Mouse (Mus musculus): ENCODE results near the gene Morc2a. TPM values are rescaled to one million over a fixed set of nuclear protein-coding genes. Genes with fewer than 3 reads are reported as not detected.

Gene Morc2a
- polyA plus RNA-seq, 1 experiment from 2014 or later, result 30.0 TPM

DNA sequence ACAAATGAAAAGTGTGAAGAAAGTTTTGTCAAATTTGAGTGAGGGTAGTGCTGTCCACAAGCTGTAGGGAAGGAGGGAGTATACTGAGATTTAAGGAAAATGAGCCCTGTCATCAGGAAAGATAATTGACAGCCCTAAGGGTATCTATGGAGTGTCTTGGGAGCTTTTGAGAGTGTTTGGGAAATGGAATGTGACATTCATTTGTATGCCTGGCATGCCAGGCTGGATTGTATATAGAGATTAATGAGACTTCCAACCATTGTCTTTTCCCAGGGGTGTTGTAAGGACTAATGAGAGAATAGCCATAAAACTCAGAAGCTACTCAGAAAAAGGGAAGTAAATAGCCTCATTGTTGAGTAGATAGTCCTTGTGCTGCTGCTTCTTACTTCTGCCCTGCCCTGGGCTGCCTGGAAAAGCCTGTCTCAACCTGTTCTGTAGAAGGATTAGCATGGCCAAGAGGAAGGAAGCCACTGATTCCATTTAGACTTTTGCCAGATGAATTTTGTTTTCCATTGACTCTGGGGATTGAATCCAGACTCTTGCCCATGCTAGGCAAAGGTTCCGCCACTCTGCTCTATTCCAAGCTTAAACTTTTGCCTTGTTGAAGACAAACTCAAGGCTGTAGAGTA lies 22.1 kb downstream of the Morc2a start:
- Histone ChIP-seq H3K27ac (replicated peaks; ENCODE audit: low read depth, low read length) (no peak overlapping the region), H3K9ac (ENCODE audit: low read length) (no peak overlapping the region), H3K27me3 (ENCODE audit: control insufficient read depth, insufficient read depth, low read length) (no peaks in the 10 kb centered on the region), H3K4me2 (ENCODE audit: low read depth, severe bottlenecking) (no peak overlapping the region), H3K4me1 (ENCODE audit: control insufficient read depth, insufficient read depth, low read length) (no peaks in the 10 kb centered on the region), H3K9me3 (ENCODE audit: control insufficient read depth, low read length) (no peaks in the 10 kb centered on the region), H3K36me3 (ENCODE audit: control insufficient read depth, insufficient read depth, low read length) (peaks cover 24% of the 10 kb centered on the region; the same call in 1 of the 2 replicates), H3K4me3 (ENCODE audit: low read depth, low read length) (no peak overlapping the region)
- no peak for ATAC-seq (ENCODE audit: insufficient number of reproducible peaks, low FRiP score, low TSS enrichment, low read depth)
- DNase-seq (ENCODE audit: low spot score), result no peak
- WGBS, result 96% methylated on average over 1 of the region's 1 CpGs

DNA sequence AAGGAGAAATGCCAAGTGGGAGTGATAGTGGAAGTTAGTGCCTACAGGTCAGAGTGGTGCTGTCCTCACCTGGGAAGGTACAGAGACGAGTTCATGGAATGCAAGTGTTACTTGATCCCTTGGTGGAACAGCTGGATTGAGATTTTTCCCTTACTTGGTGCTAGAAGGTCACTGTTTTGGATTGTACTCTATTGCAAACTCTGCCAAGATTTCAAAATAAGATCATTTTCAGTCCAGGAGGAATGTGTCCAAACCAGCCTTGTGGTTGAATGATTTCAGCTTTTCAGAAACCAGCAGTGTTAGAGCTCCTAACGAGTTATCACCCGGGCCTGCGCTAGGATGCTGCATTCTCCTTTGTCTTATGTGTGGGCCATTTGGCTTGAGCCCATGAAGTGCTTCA lies 25.6 kb downstream of the Morc2a start:
- H3K36me3 ChIP-seq (ENCODE audit: control insufficient read depth, insufficient read depth, low read length), result peaks cover 37% of the 10 kb centered on the region; the same call in 1 of the 2 replicates
- H3K4me1 ChIP-seq (ENCODE audit: control insufficient read depth, insufficient read depth, low read length), result no peaks in the 10 kb centered on the region
- no peak overlapping the region for H3K27ac ChIP-seq (replicated peaks; ENCODE audit: low read depth, low read length)
- WGBS, result 83% methylated on average over 4 of the region's 4 CpGs
- no peak overlapping the region for H3K9ac ChIP-seq (ENCODE audit: low read length)
- H3K4me3 ChIP-seq (ENCODE audit: low read depth, low read length), result no peak overlapping the region
- DNase-seq (ENCODE audit: low spot score), result no peak
- no peak overlapping the region for H3K4me2 ChIP-seq (ENCODE audit: low read depth, severe bottlenecking)
- H3K27me3 ChIP-seq (ENCODE audit: control insufficient read depth, insufficient read depth, low read length), result no peaks in the 10 kb centered on the region
- no peak for ATAC-seq (ENCODE audit: insufficient number of reproducible peaks, low FRiP score, low TSS enrichment, low read depth)
- no peaks in the 10 kb centered on the region for H3K9me3 ChIP-seq (ENCODE audit: control insufficient read depth, low read length)

GRCm38 (mm10) chr11:3676423-3676822 lies 27.4 kb downstream of the Morc2a start:
- H3K27me3 ChIP-seq (ENCODE audit: control insufficient read depth, insufficient read depth, low read length), result no peaks in the 10 kb centered on the region
- no peak for ATAC-seq (ENCODE audit: insufficient number of reproducible peaks, low FRiP score, low TSS enrichment, low read depth)
- H3K27ac ChIP-seq (replicated peaks; ENCODE audit: low read depth, low read length), result no peak overlapping the region
- peaks cover 39% of the 10 kb centered on the region; the same call in 1 of the 2 replicates for H3K36me3 ChIP-seq (ENCODE audit: control insufficient read depth, insufficient read depth, low read length)
- no peaks in the 10 kb centered on the region for H3K9me3 ChIP-seq (ENCODE audit: control insufficient read depth, low read length)
- H3K4me1 ChIP-seq (ENCODE audit: control insufficient read depth, insufficient read depth, low read length), result no peaks in the 10 kb centered on the region
- 90% methylated on average over 5 of the region's 5 CpGs for WGBS
- H3K4me3 ChIP-seq (ENCODE audit: low read depth, low read length), result no peak overlapping the region
- H3K4me2 ChIP-seq (ENCODE audit: low read depth, severe bottlenecking), result no peak overlapping the region
- no peak for DNase-seq (ENCODE audit: low spot score)
- H3K9ac ChIP-seq (ENCODE audit: low read length), result no peak overlapping the region

- Histone ChIP-seq H3K4me3 (ENCODE audit: low read depth, low read length) (no peak overlapping the region), H3K4me1 (ENCODE audit: control insufficient read depth, insufficient read depth, low read length) (no peaks in the 10 kb centered on the region), H3K9me3 (ENCODE audit: control insufficient read depth, low read length) (no peaks in the 10 kb centered on the region), H3K27me3 (ENCODE audit: control insufficient read depth, insufficient read depth, low read length) (no peaks in the 10 kb centered on the region), H3K27ac (replicated peaks; ENCODE audit: low read depth, low read length) (no peak overlapping the region), H3K36me3 (ENCODE audit: control insufficient read depth, insufficient read depth, low read length) (peaks cover 35% of the 10 kb centered on the region; the same call in 1 of the 2 replicates), H3K4me2 (ENCODE audit: low read depth, severe bottlenecking) (no peak overlapping the region), H3K9ac (ENCODE audit: low read length) (no peak overlapping the region)
- no peak for DNase-seq (ENCODE audit: low spot score)
- ATAC-seq (ENCODE audit: insufficient number of reproducible peaks, low FRiP score, low TSS enrichment, low read depth), result no peak
- WGBS, result 87% methylated on average over 6 of the region's 6 CpGs
Observed at GRCm38 (mm10) chr11:3677204-3677603, 28.2 kb downstream of the Morc2a start.

DNA sequence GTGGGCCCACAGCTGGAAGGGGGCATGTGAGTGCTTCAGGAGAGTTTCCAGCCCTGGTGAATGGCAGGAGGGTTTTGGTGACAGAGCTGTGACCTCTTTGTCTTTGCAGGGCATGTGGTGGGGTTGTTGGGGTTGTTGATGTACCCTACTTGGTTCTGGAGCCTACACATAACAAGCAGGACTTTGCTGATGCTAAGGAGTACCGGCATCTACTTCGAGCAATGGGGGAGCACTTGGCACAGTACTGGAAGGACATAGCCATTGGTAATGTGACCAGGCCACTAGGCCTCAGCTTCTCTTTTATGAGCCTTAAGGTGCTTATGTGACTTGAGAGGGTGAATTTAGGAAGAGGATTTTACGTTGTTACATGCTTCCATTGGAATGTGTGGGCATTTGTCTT lies 30.8 kb downstream of the Morc2a start:
- DNase-seq (ENCODE audit: low spot score) (no peak), ATAC-seq (ENCODE audit: insufficient number of reproducible peaks, low FRiP score, low TSS enrichment, low read depth) (no peak)
- Histone ChIP-seq H3K27me3 (ENCODE audit: control insufficient read depth, insufficient read depth, low read length) (no peaks in the 10 kb centered on the region), H3K4me2 (ENCODE audit: low read depth, severe bottlenecking) (no peak overlapping the region), H3K4me1 (ENCODE audit: control insufficient read depth, insufficient read depth, low read length) (no peaks in the 10 kb centered on the region), H3K27ac (replicated peaks; ENCODE audit: low read depth, low read length) (no peak overlapping the region), H3K4me3 (ENCODE audit: low read depth, low read length) (no peak overlapping the region), H3K36me3 (ENCODE audit: control insufficient read depth, insufficient read depth, low read length) (peaks cover 31% of the 10 kb centered on the region), H3K9me3 (ENCODE audit: control insufficient read depth, low read length) (no peaks in the 10 kb centered on the region), H3K9ac (ENCODE audit: low read length) (no peak overlapping the region)
- 97% methylated on average over 3 of the region's 3 CpGs for WGBS

- DNase-seq (ENCODE audit: low spot score) (no peak), ATAC-seq (ENCODE audit: insufficient number of reproducible peaks, low FRiP score, low TSS enrichment, low read depth) (no peak)
- Histone ChIP-seq H3K27ac (replicated peaks; ENCODE audit: low read depth, low read length) (no peak overlapping the region), H3K9ac (ENCODE audit: low read length) (no peak overlapping the region), H3K4me2 (ENCODE audit: low read depth, severe bottlenecking) (no peak overlapping the region), H3K27me3 (ENCODE audit: control insufficient read depth, insufficient read depth, low read length) (no peaks in the 10 kb centered on the region), H3K4me3 (ENCODE audit: low read depth, low read length) (no peak overlapping the region), H3K4me1 (ENCODE audit: control insufficient read depth, insufficient read depth, low read length) (no peaks in the 10 kb centered on the region), H3K9me3 (ENCODE audit: control insufficient read depth, low read length) (no peaks in the 10 kb centered on the region), H3K36me3 (ENCODE audit: control insufficient read depth, insufficient read depth, low read length) (peaks cover 32% of the 10 kb centered on the region)
- WGBS, result 97% methylated on average over 11 of the region's 11 CpGs
Observed at GRCm38 (mm10) chr11:3683696-3684095, 34.7 kb downstream of the Morc2a start.

- Histone ChIP-seq H3K4me3 (ENCODE audit: low read depth, low read length) (no peak overlapping the region), H3K4me2 (ENCODE audit: low read depth, severe bottlenecking) (no peak overlapping the region), H3K9me3 (ENCODE audit: control insufficient read depth, low read length) (no peaks in the 10 kb centered on the region), H3K27me3 (ENCODE audit: control insufficient read depth, insufficient read depth, low read length) (no peaks in the 10 kb centered on the region), H3K27ac (replicated peaks; ENCODE audit: low read depth, low read length) (no peak overlapping the region), H3K4me1 (ENCODE audit: control insufficient read depth, insufficient read depth, low read length) (no peaks in the 10 kb centered on the region), H3K36me3 (ENCODE audit: control insufficient read depth, insufficient read depth, low read length) (peaks cover 35% of the 10 kb centered on the region), H3K9ac (ENCODE audit: low read length) (no peak overlapping the region)
- DNase-seq (ENCODE audit: low spot score) (no peak), ATAC-seq (ENCODE audit: insufficient number of reproducible peaks, low FRiP score, low TSS enrichment, low read depth) (no peak)
- WGBS, result 100% methylated on average over 1 of the region's 1 CpGs
Observed at GRCm38 (mm10) chr11:3684232-3684631, 35.2 kb downstream of the Morc2a start.

GRCm38 (mm10) chr11:3684723-3685430 lies 35.9 kb downstream of the Morc2a start:
- no peaks in the 10 kb centered on the region for H3K4me1 ChIP-seq (ENCODE audit: control insufficient read depth, insufficient read depth, low read length)
- no peak for ATAC-seq (ENCODE audit: insufficient number of reproducible peaks, low FRiP score, low TSS enrichment, low read depth)
- H3K36me3 ChIP-seq (ENCODE audit: control insufficient read depth, insufficient read depth, low read length), result peaks cover 36% of the 10 kb centered on the region
- no peaks in the 10 kb centered on the region for H3K9me3 ChIP-seq (ENCODE audit: control insufficient read depth, low read length)
- WGBS, result 91% methylated on average over 5 of the region's 5 CpGs
- no peak for DNase-seq (ENCODE audit: low spot score)
- H3K27me3 ChIP-seq (ENCODE audit: control insufficient read depth, insufficient read depth, low read length), result no peaks in the 10 kb centered on the region
- H3K27ac ChIP-seq (replicated peaks; ENCODE audit: low read depth, low read length), result no peak overlapping the region
- H3K4me2 ChIP-seq (ENCODE audit: low read depth, severe bottlenecking), result no peak overlapping the region
- no peak overlapping the region for H3K4me3 ChIP-seq (ENCODE audit: low read depth, low read length)
- H3K9ac ChIP-seq (ENCODE audit: low read length), result no peak overlapping the region
